Mouse (Mus musculus) lung, postnatal 0 days (tissue): ENCODE data around the gene Pxmp4. TPM values are rescaled to one million over a fixed set of nuclear protein-coding genes. Genes with fewer than 3 reads are reported as not detected.

Source experiments
- ATAC-seq: fragments of 200-750 bp; cut with Nextera tagmentation; 2 replicates; pipeline ENCODE4 v1.8.0; 2017; ENCODE audit warnings: moderate library complexity
- DNase-seq: peaks from one replicate; pipeline ENCODE4 v3.0.0-alpha.2; 2016; ENCODE audit warnings: low spot score
- H3K27ac ChIP-seq: fragments of 300-500 bp; sonication (generic); 2 replicates; pipeline ENCODE4 v1.5.1; 2014; ENCODE audit warnings: antibody characterized with exemption, mild to moderate bottlenecking, low read length, mixed read lengths
- H3K27me3 ChIP-seq: fragments of 300-500 bp; sonication (generic); replicated peaks from 2 replicates; pipeline ENCODE4 v1.6.1; 2014; ENCODE audit warnings: low read length, mixed read lengths; ENCODE audit not compliant: insufficient read depth
- H3K36me3 ChIP-seq: fragments of 300-500 bp; sonication (generic); 2 replicates; pipeline ENCODE4 v1.6.1; 2014; ENCODE audit warnings: low read length, mixed read lengths; ENCODE audit not compliant: insufficient read depth
- H3K4me1 ChIP-seq: fragments of 300-500 bp; sonication (generic); 2 replicates; pipeline ENCODE4 v1.6.1; 2014; ENCODE audit warnings: antibody characterized with exemption, low read depth, low read length, mixed read lengths; ENCODE audit not compliant: insufficient read depth
- H3K4me2 ChIP-seq: fragments of 300-500 bp; sonication (generic); replicated peaks from 2 replicates; pipeline ENCODE4 v1.6.1; 2014; ENCODE audit warnings: low read depth, mild to moderate bottlenecking, low read length, moderate library complexity, mixed read lengths
- H3K4me3 ChIP-seq: fragments of 300-500 bp; sonication (generic); 2 replicates; pipeline ENCODE4 v1.5.1; 2014; ENCODE audit warnings: low read depth, low read length
- H3K9ac ChIP-seq: fragments of 300-500 bp; sonication (generic); replicated peaks from 2 replicates; pipeline ENCODE4 v1.6.1; 2014; ENCODE audit warnings: low read depth, mild to moderate bottlenecking
- H3K9me3 ChIP-seq: fragments of 300-500 bp; sonication (generic); 2 replicates; pipeline ENCODE4 v1.6.1; 2016; ENCODE audit warnings: low read length, mixed read lengths
- CTCF ChIP-seq: IDR thresholded peaks from 2 replicates; pipeline ENCODE4 v1.5.1; 2016; ENCODE audit warnings: antibody characterized with exemption, mild to moderate bottlenecking
- EP300 ChIP-seq: IDR thresholded peaks from 2 replicates; pipeline ENCODE4 v1.6.1; 2016; ENCODE audit warnings: antibody characterized with exemption, mild to moderate bottlenecking, control low read depth
- WGBS: fragments of 180-500 bp; shearing (Covaris S2); extraction: QIAGEN DNeasy Blood & Tissue Kit; methylation state at CpG from one replicate; pipeline ENCODE4 v1.1.7; 2014; 5-methylcytosine and 5-hydroxymethylcytosine counted together
- polyA plus RNA-seq: library from polyadenylated mRNA; unstranded; fragments of >200 nt; fragmentation: Nextera tagmentation; extraction: Ambion mirVana; gene quantifications from 2 replicates; pipeline ENCODE4 v1.2.1, GENCODE M21; 2015

Gene Pxmp4
- polyA plus RNA-seq, 1 experiment from 2014 or later = 29.0 TPM

GRCm38 (mm10) chr2:154548688-154549087 lies 54.8 kb downstream of the Pxmp4 start:
- Histone ChIP-seq H3K9ac (no peak overlapping the region), H3K4me3 (no peak overlapping the region), H3K27me3 (no peaks in the 10 kb centered on the region), H3K36me3 (no peaks in the 10 kb centered on the region), H3K4me2 (no peak overlapping the region), H3K27ac (no peak overlapping the region), H3K4me1 (peaks cover 16% of the 10 kb centered on the region), H3K9me3 (no peaks in the 10 kb centered on the region)
- no peak for TF ChIP-seq CTCF
- TF ChIP-seq EP300 = no peak
- DNase-seq (peak; percentile 66), ATAC-seq (peak; percentile 54)
- 56% methylated on average over 3 of the region's 3 CpGs for WGBS

- Histone ChIP-seq H3K27ac (no peak within 1 kb of the TSS), H3K4me3 (no peak within 1 kb of the TSS), H3K4me2 (no peak within 1 kb of the TSS), H3K27me3 (no peaks in the 10 kb centered on the region), H3K36me3 (no peaks in the 10 kb centered on the region), H3K9ac (no peak within 1 kb of the TSS), H3K9me3 (no peaks in the 10 kb centered on the region), H3K4me1 (peaks cover 9% of the 10 kb centered on the region)
- WGBS = 91% methylated on average over 10 of the region's 10 CpGs
- ATAC-seq = no peak
- TF ChIP-seq CTCF = no peak
- TF ChIP-seq EP300 = no peak
- DNase-seq = no peak
These were observed 56.8 kb downstream of the Pxmp4 start, which contains the start of gene 1700003F12Rik for GRCm38 (mm10) chr2:154546711-154547110. Gene 1700003F12Rik (plus strand): TSS chr2:154547085.

GRCm38 (mm10) chr2:154543567-154544347 lies 59.8 kb downstream of the Pxmp4 start:
- TF ChIP-seq CTCF = no peak
- TF ChIP-seq EP300 = no peak
- Histone ChIP-seq H3K4me3 (no peak overlapping the region), H3K4me2 (no peak overlapping the region), H3K9ac (no peak overlapping the region), H3K4me1 (no peaks in the 10 kb centered on the region), H3K36me3 (no peaks in the 10 kb centered on the region), H3K27ac (no peak overlapping the region), H3K27me3 (no peaks in the 10 kb centered on the region), H3K9me3 (no peaks in the 10 kb centered on the region)
- ATAC-seq (no peak), DNase-seq (no peak)
- 87% methylated on average over 9 of the region's 9 CpGs for WGBS

GRCm38 (mm10) chr2:154541630-154542029 lies 61.9 kb downstream of the Pxmp4 start:
- 83% methylated on average over 2 of the region's 2 CpGs for WGBS
- no peaks in the 10 kb centered on the region for H3K4me1 ChIP-seq
- no peaks in the 10 kb centered on the region for H3K36me3 ChIP-seq
- DNase-seq (no peak), ATAC-seq (no peak)
- no peaks in the 10 kb centered on the region for H3K27me3 ChIP-seq
- TF ChIP-seq CTCF = peak; percentile 18
- TF ChIP-seq EP300 = no peak
- H3K4me2 ChIP-seq = no peak overlapping the region
- H3K27ac ChIP-seq = no peak overlapping the region
- no peak overlapping the region for H3K4me3 ChIP-seq
- H3K9me3 ChIP-seq = no peaks in the 10 kb centered on the region
- H3K9ac ChIP-seq = no peak overlapping the region

GRCm38 (mm10) chr2:154539720-154540119 lies 63.8 kb downstream of the Pxmp4 start:
- Histone ChIP-seq H3K4me1 (no peaks in the 10 kb centered on the region), H3K36me3 (peaks cover 7% of the 10 kb centered on the region; the same call in 1 of the 2 replicates), H3K4me3 (no peak overlapping the region), H3K27me3 (no peaks in the 10 kb centered on the region), H3K9me3 (no peaks in the 10 kb centered on the region), H3K9ac (no peak overlapping the region), H3K27ac (no peak overlapping the region), H3K4me2 (no peak overlapping the region)
- ATAC-seq (no peak), DNase-seq (peak; percentile 59)
- TF ChIP-seq CTCF (peak; percentile 75), EP300 (no peak)
- 74% methylated on average over 3 of the region's 3 CpGs for WGBS

GRCm38 (mm10) chr2:154538710-154539109 lies 64.8 kb downstream of the Pxmp4 start:
- no peaks in the 10 kb centered on the region for H3K4me1 ChIP-seq
- H3K4me3 ChIP-seq = no peak overlapping the region
- H3K27ac ChIP-seq = no peak overlapping the region
- no peak overlapping the region for H3K4me2 ChIP-seq
- H3K36me3 ChIP-seq = peaks cover 13% of the 10 kb centered on the region; the same call in 1 of the 2 replicates
- DNase-seq (no peak), ATAC-seq (no peak)
- no peak overlapping the region for H3K9ac ChIP-seq
- no peaks in the 10 kb centered on the region for H3K27me3 ChIP-seq
- TF ChIP-seq CTCF (no peak), EP300 (no peak)
- 49% methylated on average over 3 of the region's 3 CpGs for WGBS
- no peaks in the 10 kb centered on the region for H3K9me3 ChIP-seq
